Mouse (Mus musculus): ENCODE data around the gene Ttll2.
"Not testable (repeated sequence)": the region's sequence is repeated elsewhere in the genome, so short reads cannot be mapped to it uniquely, and the experiment has no call there.

Gene Ttll2

GRCm38 (mm10) chr17:7365615-7366014 lies 13.1 kb upstream of the Ttll2 start:
- DNase-seq (ENCODE audit: low read depth, low spot score) = not testable (repeated sequence)

GRCm38 (mm10) chr17:7360749-7361465 lies 8.4 kb upstream of the Ttll2 start:
- DNase-seq (ENCODE audit: low read depth, low spot score) = not testable (repeated sequence)

GRCm38 (mm10) chr17:7359806-7360205 lies 7.3 kb upstream of the Ttll2 start:
- DNase-seq (ENCODE audit: low read depth, low spot score) = not testable (repeated sequence)

- DNase-seq (ENCODE audit: low read depth, low spot score) = not testable (repeated sequence)
These were observed 3.7 kb downstream of the Ttll2 start for GRCm38 (mm10) chr17:7348765-7349164.

GRCm38 (mm10) chr17:7337381-7337780 lies 15.1 kb downstream of the Ttll2 start:
- DNase-seq (ENCODE audit: low read depth, low spot score) = not testable (repeated sequence)

GRCm38 (mm10) chr17:7332745-7333144 lies 19.8 kb downstream of the Ttll2 start:
- DNase-seq (ENCODE audit: low read depth, low spot score) = not testable (repeated sequence)

GRCm38 (mm10) chr17:7326415-7326814 lies 26.1 kb downstream of the Ttll2 start:
- DNase-seq (ENCODE audit: low read depth, low spot score) = not testable (repeated sequence)

- not testable (repeated sequence) for DNase-seq (ENCODE audit: low read depth, low spot score)
These were observed 28.1 kb downstream of the Ttll2 start, which contains the start of gene Tcp10a for GRCm38 (mm10) chr17:7324346-7324745. TSS of gene Tcp10a (plus strand) at chr17:7324646.

GRCm38 (mm10) chr17:7319789-7320188 lies 32.7 kb downstream of the Ttll2 start:
- not testable (repeated sequence) for DNase-seq (ENCODE audit: low read depth, low spot score)

GRCm38 (mm10) chr17:7315693-7316382 lies 36.7 kb downstream of the Ttll2 start:
- not testable (repeated sequence) for DNase-seq (ENCODE audit: low read depth, low spot score)

- DNase-seq (ENCODE audit: low read depth, low spot score) = not testable (repeated sequence)
These were observed 46.0 kb downstream of the Ttll2 start for GRCm38 (mm10) chr17:7306278-7307196.
